Mouse (Mus musculus) layer of hippocampus, adult 8-10 months (tissue): Measurements from ENCODE around the gene Ppp1r13b. TPM values are rescaled to one million over a fixed set of nuclear protein-coding genes. Genes with fewer than 3 reads are reported as not detected.

ENCODE experiments used
- DNase-seq, 2 experiments: peaks; one replicate each; pipeline ENCODE4 v3.0.0; 2022; ENCODE audit warnings: low spot score in 2 of 2
- total RNA-seq, 4 experiments: library from RNA; stranded (reverse); gene quantifications; 2 replicates each; pipeline ENCODE4 v1.2.4; 2022

Gene Ppp1r13b
- total RNA-seq, 4 experiments from 2014 or later, result 72.0 to 91.8 (median 79.2) TPM

DNA sequence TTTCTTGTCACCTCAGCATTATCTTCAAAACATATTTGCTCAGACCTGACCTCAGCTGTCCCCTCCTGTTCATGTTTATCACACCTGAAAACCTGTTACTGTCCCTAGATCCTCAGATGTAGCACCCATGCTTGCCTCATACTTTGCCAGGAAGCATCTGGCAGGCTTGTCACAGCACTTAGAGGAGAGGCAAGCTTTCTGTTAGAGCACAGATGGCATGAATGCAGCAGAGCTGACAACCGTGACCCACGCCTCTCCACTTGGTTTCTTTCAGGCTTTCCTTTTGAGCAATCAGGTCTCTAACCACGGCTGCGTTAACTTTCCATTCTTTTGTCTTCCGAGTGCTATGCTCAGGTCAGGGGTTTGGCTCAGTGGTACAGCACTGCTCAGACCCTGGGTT, 78.5 kb downstream of the Ppp1r13b start:
- peak in 1 of 2 experiments; percentile 28 for DNase-seq

DNA sequence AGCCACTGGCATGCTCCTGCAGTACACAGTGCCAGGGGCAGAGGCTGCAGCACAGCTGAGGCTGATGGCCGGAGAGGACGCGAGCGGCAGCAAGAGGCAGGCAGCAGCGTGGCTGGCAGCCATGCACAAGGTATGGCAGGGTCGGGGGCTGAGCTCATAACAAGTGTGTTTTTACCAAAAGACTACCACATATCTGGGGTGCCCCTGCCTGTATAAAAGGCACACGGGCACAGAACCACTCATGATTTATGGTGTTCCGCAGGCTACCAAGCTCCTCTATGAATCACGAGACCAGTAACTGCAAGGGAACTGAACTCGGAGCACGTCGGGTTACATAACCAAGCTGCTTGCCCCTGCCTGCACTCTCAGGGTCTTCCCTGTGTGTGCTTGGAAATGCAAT, 80.4 kb downstream of the Ppp1r13b start:
- DNase-seq, result no peak

DNA sequence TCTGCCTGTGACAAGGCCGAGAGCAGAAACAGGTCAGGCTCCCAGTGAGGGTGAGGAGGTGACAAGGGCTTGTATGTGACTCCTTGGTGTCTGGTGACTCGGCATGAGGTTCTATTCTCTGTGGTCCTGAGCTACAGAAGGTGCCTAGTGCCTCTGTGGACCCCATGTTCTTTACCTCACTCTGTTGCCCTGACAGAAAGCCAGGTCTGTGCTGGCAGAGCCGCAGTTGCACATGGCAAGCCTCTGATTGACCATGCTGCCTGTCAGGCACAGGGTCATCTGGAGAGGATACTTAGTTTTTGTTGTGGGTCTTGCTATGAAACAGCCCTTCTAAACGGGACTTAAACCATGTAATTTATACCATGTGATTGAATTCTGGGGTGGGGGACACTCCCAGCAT, 86.0 kb downstream of the Ppp1r13b start:
- DNase-seq, result no peak

DNA sequence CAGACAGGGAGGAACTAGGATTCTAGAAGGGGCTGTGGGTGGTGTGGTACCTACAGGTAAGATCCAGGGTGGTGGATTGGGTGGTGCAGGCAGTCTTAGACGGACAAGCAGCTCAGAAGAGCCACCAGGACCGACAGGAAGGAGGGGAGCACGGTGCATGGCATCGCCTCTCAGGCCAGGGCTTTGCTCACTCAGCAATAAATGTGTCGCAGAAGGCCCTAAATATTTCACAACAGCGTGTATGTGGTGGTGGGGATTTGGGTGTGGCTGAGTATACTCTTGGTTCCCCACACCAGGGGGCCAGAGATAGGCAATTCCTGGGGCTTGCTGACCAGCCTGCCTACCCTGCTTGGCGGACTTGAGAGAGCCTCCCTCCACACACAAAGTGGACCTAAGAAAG, 87.2 kb downstream of the Ppp1r13b start:
- no peak for DNase-seq

DNA sequence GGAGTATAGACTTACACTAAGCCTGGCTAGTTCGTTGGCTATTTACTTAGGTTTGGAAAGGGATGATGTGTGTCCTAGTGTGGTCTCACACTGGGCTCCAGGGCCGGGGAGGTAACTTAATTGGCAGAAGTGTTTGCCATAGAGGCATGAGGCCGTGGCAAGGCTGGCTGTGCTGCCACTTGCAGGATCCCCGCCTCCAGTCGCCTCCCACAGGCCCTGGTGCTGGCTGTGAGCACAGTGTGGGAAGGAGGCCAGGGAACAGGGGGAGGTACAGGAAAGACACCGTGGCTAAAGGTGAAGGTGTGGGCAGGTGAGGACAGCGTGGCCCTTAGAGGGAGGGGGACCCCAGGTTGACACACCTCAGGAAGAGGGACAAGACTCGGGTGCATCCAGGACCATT, 88.0 kb downstream of the Ppp1r13b start:
- DNase-seq, result no peak

DNA sequence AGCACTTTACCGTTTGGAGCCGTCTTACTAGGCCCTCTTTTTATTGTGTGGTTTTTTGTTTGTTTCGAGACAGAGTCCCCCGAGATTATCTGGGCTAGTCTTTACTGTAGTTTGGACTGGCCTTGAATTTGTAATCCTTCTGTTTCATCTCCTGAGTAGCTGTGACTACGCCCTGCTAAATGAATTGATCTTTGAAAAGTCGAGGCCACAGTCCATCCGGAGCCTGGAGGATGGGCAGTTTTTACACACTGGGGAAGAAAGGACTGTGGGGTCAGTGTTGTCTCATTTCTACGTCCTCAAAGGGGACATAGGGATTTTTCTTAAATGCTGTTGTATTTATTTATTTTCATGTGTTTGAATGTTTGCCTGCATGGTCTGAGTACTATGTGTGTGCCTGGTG, 89.9 kb downstream of the Ppp1r13b start:
- no peak for DNase-seq

DNA sequence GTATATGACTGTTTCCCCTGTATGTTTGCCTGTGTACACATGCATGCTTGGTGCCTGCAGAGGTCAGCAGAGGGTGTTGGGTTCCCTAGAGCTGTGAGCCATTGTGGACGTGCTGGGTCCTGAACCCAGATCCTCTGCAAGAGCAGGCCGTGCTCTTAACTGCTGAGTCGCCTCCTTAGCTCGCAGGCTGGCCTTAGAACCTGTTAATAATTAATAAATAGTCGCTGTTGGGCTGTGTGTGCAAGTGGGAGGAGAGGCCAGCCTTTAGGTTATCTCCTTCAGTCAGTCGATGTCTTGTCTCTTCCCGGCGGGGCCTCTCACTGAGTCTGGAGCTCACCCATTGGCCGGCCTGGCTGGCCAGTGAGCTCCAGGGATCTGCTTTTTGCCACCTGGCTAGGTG, 90.9 kb downstream of the Ppp1r13b start:
- no peak for DNase-seq

DNA sequence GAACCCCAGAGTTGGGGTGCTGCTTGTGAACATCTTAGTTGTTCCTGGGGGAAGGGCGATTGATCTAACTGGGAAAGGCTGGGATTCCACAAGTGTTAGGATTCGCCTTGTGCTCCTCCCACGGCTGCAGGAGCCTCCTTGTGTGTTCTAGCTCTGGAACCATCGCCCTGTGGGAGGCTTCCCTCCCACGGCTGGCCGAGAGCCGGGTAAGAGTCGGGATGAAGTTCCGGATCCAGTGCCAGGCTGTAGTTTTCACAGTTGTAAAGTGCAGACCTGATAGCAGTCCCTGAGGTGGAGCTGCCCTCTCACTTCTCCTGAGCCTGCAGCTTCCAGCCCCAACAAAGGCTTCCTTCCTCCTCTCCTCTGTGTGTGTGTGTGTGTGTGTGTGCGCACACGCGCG, 91.4 kb downstream of the Ppp1r13b start:
- peak; percentile 67 to 70 for DNase-seq

DNA sequence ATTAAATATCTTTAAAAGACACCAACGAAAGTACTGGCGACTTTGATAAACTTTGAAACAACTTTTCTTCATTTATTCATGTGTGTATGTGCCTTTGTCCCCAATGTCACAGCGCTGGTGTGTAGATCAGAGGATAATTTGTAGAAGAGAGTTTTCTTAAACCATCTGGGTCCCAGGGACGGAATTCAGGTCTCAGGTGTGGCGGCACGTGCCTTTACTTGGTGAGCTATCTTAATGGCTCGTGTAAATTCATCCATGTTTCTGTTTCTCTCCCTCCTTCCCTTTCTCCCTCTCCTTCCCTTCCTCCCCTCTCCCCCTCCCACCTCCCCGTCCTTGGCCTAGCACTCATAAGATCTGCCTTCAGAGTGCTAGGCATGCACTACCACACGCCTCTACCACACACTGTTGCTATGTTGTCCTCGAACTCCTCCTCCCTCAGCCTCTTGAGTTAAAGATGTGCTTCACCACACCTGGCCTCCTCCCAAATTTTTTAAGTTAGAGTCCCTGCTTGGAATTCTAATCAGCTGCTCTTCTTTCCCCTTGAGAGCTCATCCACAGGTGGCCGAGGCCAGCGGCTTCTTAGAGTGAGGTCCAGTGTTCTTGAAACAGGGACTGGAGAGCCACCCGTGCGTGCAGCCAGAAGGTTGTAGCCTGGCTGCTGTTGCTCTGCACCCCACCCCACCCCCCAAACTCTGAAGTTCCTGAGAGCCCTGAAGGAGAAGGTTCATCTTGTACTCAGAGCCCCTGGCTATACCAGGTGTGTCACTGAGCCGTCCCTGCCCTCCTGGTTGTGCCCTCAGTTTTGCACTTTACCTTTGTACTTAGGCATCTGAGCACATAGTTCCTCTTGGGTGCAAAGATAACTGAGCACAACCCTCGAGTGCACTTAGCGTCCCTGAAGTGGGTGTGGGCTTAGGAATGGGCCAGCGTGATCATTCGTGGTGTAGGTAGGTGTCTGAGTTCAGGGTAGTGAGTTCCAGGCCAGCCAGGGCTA, 92.8 kb downstream of the Ppp1r13b start:
- no peak for DNase-seq

DNA sequence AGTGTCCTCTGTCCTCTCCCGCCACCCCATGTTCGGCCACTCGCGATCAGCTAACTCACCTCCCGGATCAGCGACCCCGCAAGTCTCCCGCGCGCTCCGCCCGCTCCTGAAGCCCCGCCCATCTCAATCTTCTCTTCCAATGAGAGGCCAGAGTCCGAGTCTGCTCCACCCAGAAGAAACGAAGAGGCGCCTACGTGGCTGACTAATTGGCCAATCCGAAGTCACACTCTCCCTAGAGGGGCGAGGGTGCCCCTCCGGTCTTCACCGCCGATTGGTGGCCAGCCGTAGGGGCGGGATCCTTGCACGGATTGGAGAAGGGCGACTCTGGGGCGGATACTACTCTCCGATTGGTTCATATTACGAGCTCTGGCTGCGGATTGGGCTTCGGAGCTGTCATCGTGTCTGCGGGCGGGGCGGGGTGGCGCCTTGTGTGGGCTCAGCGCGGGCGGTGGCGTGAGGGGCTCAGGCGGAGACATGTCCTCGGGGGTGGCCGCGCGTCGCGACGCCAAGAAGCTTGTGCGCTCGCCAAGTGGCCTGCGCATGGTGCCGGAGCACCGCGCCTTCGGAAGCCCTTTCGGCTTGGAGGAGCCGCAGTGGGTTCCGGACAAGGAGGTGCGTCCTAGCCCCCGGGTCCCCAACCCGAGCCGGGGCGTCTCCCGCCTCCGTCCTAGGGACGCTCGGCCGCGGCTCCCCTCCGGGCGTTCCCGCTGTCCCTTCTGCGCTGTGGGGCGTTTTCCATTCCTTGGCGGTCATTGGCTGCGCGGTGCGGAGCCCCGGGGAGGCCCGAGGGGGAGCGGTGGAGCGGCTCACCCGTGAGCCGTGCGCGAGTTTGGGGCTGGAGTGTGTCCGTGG, 93.9 kb downstream of the Ppp1r13b start, which contains the start of the genes Xrcc3 and Zfyve21:
Xrcc3 (minus strand) TSS at position 108 of the 852 bp plus-strand sequence.
Zfyve21 (plus strand) TSS at position 405 of the 852 bp plus-strand sequence.
- peak; percentile 98 to 99 for DNase-seq

DNA sequence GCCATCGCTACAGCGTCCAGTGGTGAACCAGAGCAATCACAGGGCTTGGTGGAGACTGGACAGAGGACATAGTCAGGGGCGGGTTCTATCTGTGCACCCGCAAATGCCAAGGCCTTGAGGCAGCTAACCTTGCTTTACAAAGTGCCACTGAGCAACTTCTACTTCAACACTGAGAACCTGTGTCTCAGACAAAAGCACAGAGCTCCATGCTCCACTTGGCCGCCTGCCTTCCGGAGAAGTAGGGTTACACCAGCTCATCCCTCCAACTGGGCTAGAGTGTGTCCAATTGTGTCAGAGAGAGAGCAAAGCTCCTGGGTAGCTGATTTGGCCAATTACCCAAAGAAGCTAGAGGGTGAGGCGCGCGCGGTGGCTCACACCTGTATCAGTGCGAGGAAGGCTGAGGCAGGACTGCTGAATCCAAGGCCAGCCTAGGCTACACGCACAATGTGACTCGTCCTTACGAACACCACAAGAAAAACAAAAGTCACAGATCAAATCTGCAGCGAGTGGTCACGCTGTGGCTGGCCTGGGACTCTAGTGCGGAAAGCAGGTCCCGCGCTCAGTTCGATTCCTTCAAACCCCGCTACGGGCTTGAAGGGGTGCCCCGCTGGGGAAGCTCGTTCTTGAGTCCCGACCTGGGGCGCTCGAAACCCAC, 94.7 kb downstream of the Ppp1r13b start:
- DNase-seq, result no peak

DNA sequence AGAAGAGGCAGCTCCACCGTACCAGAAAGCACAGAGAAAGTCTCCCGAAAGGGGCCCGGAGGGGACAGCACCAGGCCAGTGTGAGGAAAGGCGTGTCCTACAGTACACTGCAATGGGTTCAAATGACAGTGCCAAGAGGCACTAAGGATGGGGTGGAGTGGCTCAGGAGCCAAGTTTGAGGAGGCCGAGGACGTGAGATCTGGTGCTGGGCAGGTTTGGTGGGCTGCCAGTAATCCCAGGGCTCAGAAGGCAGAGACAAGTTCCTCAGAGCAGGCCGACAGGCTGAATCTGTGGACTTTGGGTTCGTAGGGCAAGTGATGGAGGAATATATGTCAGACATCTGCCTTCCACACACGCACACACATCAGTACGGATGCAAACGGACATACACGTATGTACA, 95.3 kb downstream of the Ppp1r13b start:
- DNase-seq, result no peak

DNA sequence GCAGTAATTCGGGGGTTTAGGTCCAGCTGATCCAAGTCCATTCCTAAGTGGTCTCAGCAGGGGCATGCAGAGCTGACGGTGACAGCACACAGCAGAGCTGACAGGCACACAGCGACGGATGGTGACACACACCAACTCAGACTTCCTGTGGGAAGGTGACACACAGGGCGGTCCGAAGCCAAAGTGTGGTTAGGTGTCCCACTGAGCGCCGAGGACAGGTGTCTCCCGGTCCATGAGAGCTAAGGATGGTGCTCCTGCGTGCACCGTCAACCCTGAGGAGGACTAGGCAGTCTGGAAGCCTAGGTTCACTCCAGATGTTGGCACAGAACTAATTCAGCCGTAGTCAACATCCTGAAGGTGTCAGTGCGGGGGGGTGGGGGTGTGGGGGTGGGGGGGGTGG, 95.8 kb downstream of the Ppp1r13b start:
- no peak for DNase-seq

DNA sequence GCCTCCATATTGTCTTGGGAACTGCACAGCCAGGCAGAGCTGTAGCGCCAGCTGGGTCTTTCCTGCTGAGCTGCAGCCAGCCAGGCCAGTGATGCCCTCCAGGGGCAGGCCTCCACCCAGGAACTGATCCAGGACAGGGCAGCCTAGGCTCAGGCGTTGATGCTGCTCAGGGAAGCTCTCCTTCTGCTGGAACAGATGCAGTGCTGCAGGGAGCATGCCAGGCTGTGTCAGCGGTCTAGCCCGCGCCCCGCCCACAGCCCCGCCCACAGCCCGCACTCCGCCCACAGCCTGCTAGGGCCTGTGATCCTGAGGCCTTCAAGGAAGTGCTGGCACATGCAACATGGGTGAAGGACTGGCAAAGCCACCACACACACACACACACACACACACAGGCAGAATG, 98.1 kb downstream of the Ppp1r13b start:
- DNase-seq, result peak; percentile 67 to 69

DNA sequence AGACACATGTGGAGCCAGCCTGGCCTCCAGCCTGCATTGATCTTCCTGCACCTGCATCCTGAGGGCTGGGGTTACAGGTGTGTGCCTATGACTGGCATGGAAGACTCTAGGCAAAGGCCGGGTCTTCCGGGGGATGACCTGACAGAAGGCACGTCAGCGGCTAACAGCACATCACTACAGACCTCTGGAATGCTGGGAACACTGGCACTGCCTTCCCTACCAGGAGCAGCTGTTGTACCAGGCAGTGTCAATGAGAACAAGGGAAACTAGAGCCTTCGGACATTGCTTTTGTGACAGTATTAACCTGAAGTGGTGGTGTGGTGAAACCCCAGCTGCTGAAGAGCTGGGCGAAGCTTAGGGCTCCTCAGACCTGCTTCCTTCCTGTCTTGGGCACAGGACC, 99.1 kb downstream of the Ppp1r13b start:
- no peak for DNase-seq

DNA sequence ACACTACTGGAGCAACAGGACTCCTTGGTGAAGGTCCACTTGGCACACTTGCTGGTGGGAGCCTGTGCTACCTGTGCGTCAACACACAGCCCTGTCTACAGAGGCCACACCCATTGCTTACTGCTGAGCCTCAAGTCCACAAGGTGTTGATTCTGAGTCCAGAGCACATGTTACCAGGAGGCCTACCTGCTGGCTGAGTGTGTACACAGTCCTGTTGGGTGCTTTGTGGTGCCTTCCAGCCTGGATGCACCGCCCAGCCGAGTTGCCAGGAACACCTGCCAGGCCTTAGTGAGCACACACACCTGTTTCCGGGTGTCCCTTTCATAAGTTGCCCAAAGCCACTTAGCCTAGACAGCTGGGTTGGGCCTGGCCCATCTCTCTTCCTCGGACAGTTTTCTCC, 104.4 kb downstream of the Ppp1r13b start:
- no peak for DNase-seq

DNA sequence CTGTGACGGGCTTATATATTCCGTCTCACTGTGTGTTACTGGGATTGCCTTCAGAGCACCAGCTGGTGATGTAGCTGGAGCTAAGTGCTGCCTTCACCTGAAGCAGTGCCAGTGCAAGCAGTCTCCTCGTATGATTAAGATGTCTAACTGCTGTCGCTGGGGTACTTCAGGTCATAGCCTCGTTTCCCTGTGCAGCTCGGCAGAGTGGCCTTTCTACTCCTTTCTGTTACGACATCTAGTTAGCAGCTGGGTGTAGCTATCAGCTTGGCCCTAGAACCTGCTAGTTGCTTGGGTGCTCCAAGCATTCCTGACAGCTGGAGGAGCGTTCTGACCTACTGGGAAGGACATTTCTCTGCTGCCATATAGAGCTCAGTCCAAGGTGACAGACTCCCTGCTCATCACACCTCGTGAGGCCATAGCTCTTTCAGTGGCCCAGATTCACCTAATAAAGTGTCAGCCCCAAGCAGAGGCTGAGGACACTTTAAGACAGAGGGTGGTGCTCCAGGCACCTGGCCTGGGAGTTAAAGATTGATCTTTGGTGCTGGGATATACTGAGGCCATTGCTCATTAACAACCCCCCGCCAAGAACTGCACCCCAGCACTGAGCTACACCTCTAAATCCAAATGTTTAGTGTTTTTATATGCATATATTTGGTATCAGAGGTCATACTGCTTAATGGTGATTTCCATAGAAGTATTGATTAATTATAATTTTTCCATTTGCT, 107.3 kb downstream of the Ppp1r13b start:
- no peak for DNase-seq

DNA sequence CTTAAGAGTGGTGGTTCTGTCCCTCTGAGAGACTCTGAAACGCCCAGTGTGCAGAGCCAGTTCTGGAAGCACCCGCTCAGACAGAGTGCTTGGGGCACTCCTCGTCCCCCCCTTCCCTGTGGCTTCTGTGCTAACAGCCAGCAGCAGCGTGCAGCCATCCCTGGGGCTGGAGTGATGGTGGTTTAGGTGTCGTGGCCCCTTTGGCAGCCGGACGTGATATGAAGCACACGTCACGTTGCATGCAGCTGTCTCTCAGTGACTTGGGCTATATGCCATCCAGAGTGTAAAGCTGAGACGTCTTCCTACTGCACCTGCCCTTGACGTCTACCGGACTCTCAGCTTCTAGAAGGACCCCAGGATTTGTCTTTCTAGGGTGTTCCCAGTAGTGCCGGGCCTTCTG, 109.4 kb downstream of the Ppp1r13b start:
- DNase-seq, result no peak

DNA sequence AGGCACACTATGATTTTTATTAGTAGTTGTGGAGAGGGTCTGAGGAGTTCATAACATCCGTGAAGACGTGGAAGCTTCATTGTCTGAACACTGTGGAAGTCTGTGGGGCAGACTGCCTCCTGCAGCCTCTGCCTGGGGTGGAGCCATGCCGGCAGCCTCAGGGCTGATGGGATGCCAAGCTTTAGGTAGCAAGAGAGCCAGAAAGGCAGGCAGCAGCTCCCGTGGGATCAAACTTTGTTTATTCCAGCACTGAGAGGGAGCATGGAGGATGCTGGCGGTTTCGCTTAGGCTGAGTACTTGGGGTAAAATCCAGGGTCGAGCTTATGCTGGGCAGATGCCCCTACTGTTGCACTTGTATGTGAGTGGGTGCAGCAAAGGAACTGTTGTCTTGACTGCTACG, 110.7 kb downstream of the Ppp1r13b start:
- no peak for DNase-seq

DNA sequence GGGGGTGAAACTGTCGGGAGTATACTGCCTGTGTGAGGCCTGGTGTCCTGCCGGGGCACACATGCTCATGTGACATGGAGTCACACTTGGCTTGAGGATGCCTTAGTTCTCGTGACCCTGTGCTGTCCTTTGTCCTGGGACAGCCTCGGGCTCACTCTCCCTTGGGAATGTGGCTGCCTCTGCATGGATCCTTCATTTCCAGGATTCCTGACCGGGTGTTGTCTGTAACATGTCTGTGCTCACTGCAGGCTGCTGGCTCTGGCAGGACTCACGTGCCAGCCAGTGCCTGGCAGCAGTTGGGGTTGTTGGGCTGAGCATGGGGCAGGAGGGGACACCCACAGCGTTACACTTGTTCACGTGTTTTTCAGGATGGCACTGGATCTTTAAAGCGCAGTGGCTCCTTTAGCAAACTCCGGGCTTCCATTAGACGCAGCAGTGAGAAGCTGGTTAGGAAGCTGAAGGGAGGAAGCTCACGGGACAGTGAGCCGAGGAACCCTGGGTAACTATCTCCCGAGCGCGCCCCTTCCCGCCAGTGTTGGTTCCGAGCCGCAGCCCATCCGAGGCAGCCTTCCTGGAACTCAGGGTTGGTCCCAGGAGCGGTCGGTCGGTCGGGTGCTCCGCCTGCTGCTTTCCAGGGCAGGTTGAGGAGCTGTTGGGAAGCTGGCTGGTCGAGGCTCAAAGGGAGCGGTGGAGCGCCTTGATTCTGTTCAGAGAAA, 112.6 kb downstream of the Ppp1r13b start:
- DNase-seq, result no peak
